Mouse (Mus musculus): ENCODE data around the gene Zup1. TPM values are rescaled to one million over a fixed set of nuclear protein-coding genes. Genes with fewer than 3 reads are reported as not detected.

Gene Zup1
- total RNA-seq, 2 experiments from 2014 or later = 11.1 to 12.1 TPM

Other genes with a start within 250 kb of the Zup1 start
- gene Sult3a2, start 164.6 kb downstream of the Zup1 start, total RNA-seq (2021) = under 1 TPM; 0.53 to 0.66 TPM
- gene Sult3a1, start 93.5 kb downstream of the Zup1 start, total RNA-seq (2021) = not detected
- gene Rsph4a, start 46.2 kb downstream of the Zup1 start, total RNA-seq (2021) = 1 to 10 TPM; 3.3 to 4.5 TPM
- gene Rwdd1, start 68.4 kb upstream of the Zup1 start, total RNA-seq (2021) = 100 to 1,000 TPM in 1 of 2 experiments, 10 to 100 TPM in 1; 95.5 to 103 TPM
- not detected for gene Trappc3l, start 86.3 kb upstream of the Zup1 start, total RNA-seq (2021)
- not detected for gene Calhm4, start 93.0 kb upstream of the Zup1 start, total RNA-seq (2021)
- gene Calhm5, start 145.2 kb upstream of the Zup1 start, total RNA-seq (2021) = 1 to 10 TPM; 1.9 to 2.5 TPM
- gene Calhm6, start 176.7 kb upstream of the Zup1 start, total RNA-seq (2021) = under 1 TPM in 1 of 2 experiments, not detected in 1; 0.51 TPM

Data from left cerebral cortex, postnatal 14 days (tissue).